Mouse (Mus musculus) kidney, adult 2 months (tissue): Measurements from ENCODE around the gene Dner. TPM values are rescaled to one million over a fixed set of nuclear protein-coding genes. Genes with fewer than 3 reads are reported as not detected.

Source experiments
- DNase-seq: peaks from one replicate; pipeline ENCODE4 v3.0.0; 2021
- H3K27ac ChIP-seq: fragments of 200-500 bp; 2 replicates; pipeline ENCODE4 v1.5.1; 2012; ENCODE audit warnings: low read depth, low read length, control low read depth, inconsistent platforms; ENCODE audit not compliant: insufficient read depth
- H3K27me3 ChIP-seq: fragments of 200-500 bp; replicated peaks from 2 replicates; pipeline ENCODE4 v1.6.1; 2012; ENCODE audit warnings: mild to moderate bottlenecking, moderate library complexity, low read length, inconsistent platforms; ENCODE audit not compliant: control insufficient read depth, insufficient read depth
- H3K36me3 ChIP-seq: fragments of 200-500 bp; 2 replicates; pipeline ENCODE4 v1.6.1; 2012; ENCODE audit warnings: mild to moderate bottlenecking, moderate library complexity, low read length, inconsistent platforms; ENCODE audit not compliant: control insufficient read depth, insufficient read depth
- H3K4me1 ChIP-seq: fragments of 200-500 bp; 2 replicates; pipeline ENCODE4 v1.6.1; 2011; ENCODE audit warnings: low read length; ENCODE audit not compliant: control insufficient read depth, insufficient read depth
- H3K4me3 ChIP-seq: fragments of 200-500 bp; 2 replicates; pipeline ENCODE4 v1.5.1; 2011; ENCODE audit warnings: mild to moderate bottlenecking, low read depth, low read length, control low read depth; ENCODE audit not compliant: insufficient read depth
- CTCF ChIP-seq: fragments of 200-500 bp; conservative IDR thresholded peaks from 2 replicates; pipeline ENCODE4 v1.5.1; 2011; ENCODE audit warnings: low read depth, mild to moderate bottlenecking, control low read depth, low read length, moderate library complexity, mixed read lengths; ENCODE audit not compliant: insufficient read depth, insufficient read length
- POLR2A ChIP-seq: fragments of 200-500 bp; IDR thresholded peaks from one replicate; pipeline ENCODE4 v1.6.1; 2011; ENCODE audit warnings: low read depth, low read length, control low read depth
- WGBS: fragments of 180-500 bp; shearing (Covaris S2); methylation state at CpG from one replicate; pipeline ENCODE4 v1.1.7; 2018; 5-methylcytosine and 5-hydroxymethylcytosine counted together
- polyA plus RNA-seq: library from polyadenylated mRNA; depleted of rRNA; stranded (reverse); fragments of >200 nt; gene quantifications from 2 replicates; pipeline ENCODE4 v1.2.3, GENCODE M21; 2012

Gene Dner
- polyA plus RNA-seq, 1 experiment: 0.66 TPM

- no peak overlapping the region for H3K27ac ChIP-seq
- no peaks in the 10 kb centered on the region; the same call in 1 of the 2 replicates for H3K27me3 ChIP-seq
- no peak for DNase-seq
- 61% methylated on average over 1 of the region's 1 CpGs for WGBS
- no peak overlapping the region for H3K4me3 ChIP-seq
- H3K36me3 ChIP-seq: no peaks in the 10 kb centered on the region
- no peak for TF ChIP-seq CTCF
- H3K4me1 ChIP-seq: no peaks in the 10 kb centered on the region
Observed at GRCm38 (mm10) chr1:84428331-84428730, 267.7 kb downstream of the Dner start.

GRCm38 (mm10) chr1:84427757-84428156, 268.3 kb downstream of the Dner start:
- H3K27ac ChIP-seq: no peak overlapping the region
- no peaks in the 10 kb centered on the region for H3K4me1 ChIP-seq
- TF ChIP-seq CTCF (no peak), POLR2A (no peak)
- no peaks in the 10 kb centered on the region for H3K36me3 ChIP-seq
- no peaks in the 10 kb centered on the region; the same call in 1 of the 2 replicates for H3K27me3 ChIP-seq
- no peak overlapping the region for H3K4me3 ChIP-seq
- WGBS: 77% methylated on average over 11 of the region's 11 CpGs
- DNase-seq: no peak

- DNase-seq: no peak
- Histone ChIP-seq H3K4me3 (no peak overlapping the region), H3K4me1 (no peaks in the 10 kb centered on the region), H3K27me3 (no peaks in the 10 kb centered on the region), H3K27ac (no peak overlapping the region), H3K36me3 (no peaks in the 10 kb centered on the region)
- TF ChIP-seq CTCF (no peak), POLR2A (no peak)
- 78% methylated on average over 5 of the region's 5 CpGs for WGBS
Observed at GRCm38 (mm10) chr1:84426679-84427078, 269.3 kb downstream of the Dner start.

GRCm38 (mm10) chr1:84422881-84423280, 273.1 kb downstream of the Dner start:
- no peak for DNase-seq
- Histone ChIP-seq H3K4me1 (no peaks in the 10 kb centered on the region), H3K27me3 (no peaks in the 10 kb centered on the region), H3K27ac (no peak overlapping the region), H3K4me3 (no peak overlapping the region), H3K36me3 (no peaks in the 10 kb centered on the region)
- WGBS: 67% methylated on average over 2 of the region's 2 CpGs
- TF ChIP-seq POLR2A: no peak
- no peak for TF ChIP-seq CTCF

- DNase-seq: no peak
- H3K27me3 ChIP-seq: no peaks in the 10 kb centered on the region
- H3K27ac ChIP-seq: no peak overlapping the region
- WGBS: 74% methylated on average over 1 of the region's 1 CpGs
- no peak overlapping the region for H3K4me3 ChIP-seq
- H3K36me3 ChIP-seq: no peaks in the 10 kb centered on the region
- TF ChIP-seq CTCF (no peak), POLR2A (no peak)
- no peaks in the 10 kb centered on the region for H3K4me1 ChIP-seq
Observed at GRCm38 (mm10) chr1:84421845-84422244, 274.2 kb downstream of the Dner start.

GRCm38 (mm10) chr1:84419416-84419815, 276.6 kb downstream of the Dner start:
- DNase-seq: no peak
- Histone ChIP-seq H3K27ac (no peak overlapping the region), H3K4me1 (no peaks in the 10 kb centered on the region), H3K4me3 (no peak overlapping the region), H3K36me3 (no peaks in the 10 kb centered on the region), H3K27me3 (no peaks in the 10 kb centered on the region)
- WGBS: 66% methylated on average over 2 of the region's 2 CpGs
- TF ChIP-seq POLR2A: no peak
- no peak for TF ChIP-seq CTCF

- Histone ChIP-seq H3K36me3 (no peaks in the 10 kb centered on the region), H3K27me3 (no peaks in the 10 kb centered on the region), H3K4me1 (no peaks in the 10 kb centered on the region), H3K27ac (no peak overlapping the region), H3K4me3 (no peak overlapping the region)
- 83% methylated on average over 9 of the region's 9 CpGs for WGBS
- no peak for TF ChIP-seq POLR2A
- TF ChIP-seq CTCF: no peak
- no peak for DNase-seq
Observed at GRCm38 (mm10) chr1:84418511-84418910, 277.5 kb downstream of the Dner start.

- peak; percentile 52 for DNase-seq
- no peak overlapping the region for H3K27ac ChIP-seq
- H3K36me3 ChIP-seq: no peaks in the 10 kb centered on the region
- 50% methylated on average over 9 of the region's 9 CpGs for WGBS
- no peaks in the 10 kb centered on the region for H3K4me1 ChIP-seq
- H3K27me3 ChIP-seq: no peaks in the 10 kb centered on the region
- TF ChIP-seq POLR2A (no peak), CTCF (no peak)
- no peak overlapping the region for H3K4me3 ChIP-seq
Observed at GRCm38 (mm10) chr1:84417761-84418238, 278.2 kb downstream of the Dner start.
